Mouse (Mus musculus): ENCODE data around the gene Prn.

Prn gene

DNA sequence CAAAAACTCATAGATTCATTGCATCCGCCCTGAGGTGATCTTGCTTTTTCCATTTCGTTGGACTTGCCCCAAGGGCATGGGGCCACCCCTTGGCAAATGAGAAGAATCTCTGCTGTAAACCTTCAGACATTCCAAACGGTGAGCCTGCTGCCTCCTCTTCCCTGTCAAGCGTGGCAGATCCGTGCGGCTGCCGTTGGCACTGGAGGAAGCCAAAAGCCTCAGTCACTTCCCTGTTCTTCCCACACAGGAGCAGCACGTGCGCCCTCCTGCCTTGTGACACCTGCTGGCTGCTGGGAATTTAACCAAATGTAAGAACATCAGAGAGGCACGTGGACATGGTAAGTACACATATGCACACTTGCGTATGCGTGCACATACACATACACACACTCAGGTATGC lies 86.0 kb downstream of the Prn start:
- DNase-seq (ENCODE audit: low spot score) = no peak

DNA sequence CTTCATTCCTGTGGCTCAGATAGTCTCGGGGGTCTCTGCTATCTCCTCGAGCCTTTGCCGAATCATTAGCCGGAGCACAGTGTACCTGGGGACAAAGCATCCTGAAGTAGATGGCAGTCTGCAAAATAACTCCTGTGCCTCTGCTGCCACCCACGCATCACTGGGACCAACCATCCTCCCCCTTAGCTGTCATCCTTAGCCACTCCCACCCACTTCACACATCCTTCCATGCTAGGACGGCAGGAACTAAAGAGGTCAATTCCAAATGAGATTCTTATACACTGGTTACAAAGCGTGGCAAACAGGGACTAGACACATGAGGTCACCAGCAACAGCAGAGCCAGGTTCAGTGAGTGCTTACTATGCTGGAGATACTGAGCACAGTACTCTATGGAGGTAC lies 86.6 kb downstream of the Prn start:
- DNase-seq (ENCODE audit: low spot score) = no peak

DNA sequence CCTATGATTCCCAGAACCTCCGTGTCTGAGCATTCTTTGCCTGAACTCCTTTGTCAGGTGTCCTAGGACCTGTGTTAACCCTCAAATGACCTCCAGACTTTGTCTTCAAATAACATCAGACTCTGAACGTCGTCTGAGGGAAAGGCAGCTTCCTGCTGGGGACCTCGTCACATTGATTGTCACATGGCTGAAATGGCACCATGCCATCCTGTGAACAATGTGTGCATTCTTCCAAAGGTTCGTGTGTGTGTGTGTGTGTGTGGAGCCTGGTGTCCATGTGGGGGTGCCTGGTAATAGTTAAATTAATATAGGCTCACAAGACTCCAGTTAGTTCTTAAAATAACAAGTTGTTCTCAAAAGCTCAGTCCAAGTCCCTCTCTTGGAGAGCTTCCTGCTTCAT lies 87.6 kb downstream of the Prn start:
- no peak for DNase-seq (ENCODE audit: low spot score)

DNA sequence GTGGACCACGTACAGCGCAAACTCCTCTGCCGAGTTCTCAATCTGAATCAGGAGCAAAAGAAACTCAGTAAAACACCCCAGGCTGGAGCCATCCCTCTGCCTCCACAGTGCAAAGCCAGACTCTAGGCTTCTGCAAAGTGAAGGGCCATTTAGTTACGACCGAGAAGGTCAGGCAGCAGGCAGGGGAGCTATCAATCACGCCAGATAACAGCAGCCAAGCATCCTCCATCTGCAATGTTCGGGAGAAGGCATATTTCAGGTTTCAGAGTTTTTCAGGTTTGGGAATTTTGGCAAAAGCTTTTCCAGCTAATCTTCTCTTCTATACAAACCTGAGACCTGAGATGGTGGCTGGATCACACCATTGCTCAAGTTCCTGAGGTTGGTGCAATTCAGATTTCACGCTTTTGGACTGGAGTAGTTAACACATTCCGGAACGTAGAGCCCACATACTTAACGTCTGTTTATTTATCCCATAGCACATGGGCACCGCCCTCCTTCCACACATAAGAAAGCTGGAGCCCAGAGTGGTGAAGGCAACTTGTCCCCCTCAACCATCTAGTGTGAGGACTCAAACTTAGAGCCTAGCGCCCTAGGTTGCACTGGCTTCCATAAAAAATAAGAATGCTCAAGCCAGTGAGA lies 92.1 kb downstream of the Prn start:
- DNase-seq (ENCODE audit: low spot score) = no peak

DNA sequence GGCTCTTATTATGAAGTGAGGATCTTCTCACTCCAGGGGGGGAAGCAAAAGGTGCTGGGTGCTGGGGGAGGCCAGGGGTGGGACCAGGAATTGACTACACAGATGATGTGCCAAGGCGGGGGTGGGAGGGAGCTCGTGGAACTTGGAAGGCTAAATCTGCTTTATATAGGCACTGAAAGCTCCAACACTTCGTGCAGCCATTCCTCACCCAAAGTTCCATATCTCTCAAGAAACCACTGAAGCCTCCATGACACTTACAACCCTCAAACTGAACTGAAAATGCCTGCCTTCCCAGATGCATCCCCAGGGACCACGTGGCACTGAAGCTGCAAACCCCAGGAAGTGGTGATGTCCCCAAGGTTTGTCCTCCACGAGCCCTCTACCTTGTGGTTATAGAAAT lies 94.2 kb downstream of the Prn start:
- no peak for DNase-seq (ENCODE audit: low spot score)

DNA sequence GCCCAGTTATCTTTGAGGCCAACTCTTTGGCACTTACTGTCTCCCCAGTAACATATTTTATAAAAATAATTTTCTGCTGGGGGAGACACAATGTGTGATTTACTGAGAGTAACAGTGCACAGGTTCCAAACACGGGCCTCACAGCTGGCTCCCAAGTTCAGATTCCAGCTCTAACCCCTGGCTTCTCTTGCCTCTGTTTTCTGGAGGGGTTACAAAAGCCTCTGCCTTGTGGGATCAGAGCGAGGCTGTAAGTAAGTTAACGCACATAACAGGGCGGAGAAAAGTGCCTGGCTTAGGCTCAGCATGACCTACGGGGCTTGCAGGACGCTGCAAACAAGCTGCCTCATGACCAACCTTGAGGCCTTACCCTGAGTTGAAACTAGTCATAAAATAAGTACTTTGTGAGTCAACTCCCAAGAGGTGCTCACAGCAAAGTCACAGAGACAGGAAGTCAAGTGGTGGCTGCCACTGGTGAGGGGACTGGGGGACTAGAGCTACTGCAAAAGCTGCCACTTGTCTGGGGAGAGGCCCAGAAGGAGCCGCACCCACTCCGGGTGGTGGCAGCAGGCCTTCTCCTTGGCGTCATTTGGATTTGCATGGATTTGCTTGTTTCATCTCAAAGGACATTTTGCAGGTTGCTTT lies 94.9 kb downstream of the Prn start:
- DNase-seq (ENCODE audit: low spot score) = no peak

DNA sequence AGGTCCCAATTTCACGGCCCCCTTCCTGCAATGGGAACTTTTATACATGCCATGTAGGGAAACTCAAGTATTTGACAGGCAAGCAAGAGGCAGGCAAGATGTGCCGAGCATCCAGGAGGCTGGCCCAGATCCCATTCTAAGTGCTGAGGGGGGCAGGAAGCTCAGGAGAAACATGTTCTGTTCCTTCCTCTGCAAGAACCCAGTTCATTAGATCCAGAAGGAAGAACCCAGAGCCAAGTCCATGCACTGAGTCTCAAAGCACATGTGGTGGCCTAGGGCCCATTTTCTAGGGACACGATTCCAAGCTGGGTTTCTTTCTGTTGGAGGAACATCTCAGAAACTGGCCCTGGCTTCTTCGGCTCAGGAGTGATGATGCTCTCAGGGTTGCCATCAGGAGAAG lies 95.7 kb downstream of the Prn start:
- DNase-seq (ENCODE audit: low spot score) = no peak
